Mouse (Mus musculus) G1E (cell line): ENCODE measurements around the gene Mrpl34.

Experiments
- CTCF ChIP-seq: IDR thresholded peaks from 2 replicates; pipeline ENCODE4 v1.5.1; 2012; ENCODE audit warnings: low read depth, low read length, inconsistent platforms, mixed read lengths
- GATA1 ChIP-seq: IDR thresholded peaks from 2 replicates; pipeline ENCODE4 v1.6.1; 2012; ENCODE audit warnings: borderline replicate concordance, low read length, inconsistent platforms, mixed read lengths
- TAL1 ChIP-seq: conservative IDR thresholded peaks from 2 replicates; pipeline ENCODE4 v1.6.1; 2012; ENCODE audit warnings: low read depth, low read length, inconsistent platforms, mixed read lengths

GRCm38 (mm10) chr8:71513018-71513754, 48.4 kb downstream of the Mrpl34 start:
- TF ChIP-seq CTCF = no peak
- no peak for TF ChIP-seq GATA1
- no peak for TF ChIP-seq TAL1
